Mouse (Mus musculus) CH12.LX (cell line): ENCODE measurements around the gene Krt75.

Experiments used
- CHD2 ChIP-seq: IDR thresholded peaks from 2 replicates; pipeline ENCODE4 v1.6.1; 2011; ENCODE audit warnings: low read length, improper control_type of control experiment
- CTCF ChIP-seq, 2 experiments: IDR thresholded peaks in 1 of 2; conservative IDR thresholded peaks in 1 of 2; 2 replicates each; pipeline ENCODE4 v1.5.1; 2011 to 2012; ENCODE audit warnings: low read depth in 2 of 2, low read length in 2 of 2, improper control_type of control experiment in 1 of 2, inconsistent platforms in 1 of 2, mild to moderate bottlenecking in 1 of 2, moderate library complexity in 1 of 2
- E2F4 ChIP-seq: IDR thresholded peaks from 2 replicates; pipeline ENCODE4 v1.6.1; 2011; ENCODE audit warnings: low read depth, low read length, improper control_type of control experiment; ENCODE audit not compliant: insufficient replicate concordance
- ELF1 ChIP-seq: IDR thresholded peaks from 2 replicates; pipeline ENCODE4 v1.6.1; 2014; ENCODE audit warnings: low read depth, mild to moderate bottlenecking, inconsistent platforms, low read length, improper control_type of control experiment
- EP300 ChIP-seq: IDR thresholded peaks from 2 replicates; pipeline ENCODE4 v1.6.1; 2011; ENCODE audit warnings: low read length, improper control_type of control experiment
- GABPA ChIP-seq: IDR thresholded peaks from 2 replicates; pipeline ENCODE4 v1.6.1; 2012; ENCODE audit warnings: low read depth, low read length, improper control_type of control experiment, inconsistent platforms; ENCODE audit not compliant: insufficient replicate concordance
- MAFK ChIP-seq: IDR thresholded peaks from 2 replicates; pipeline ENCODE4 v1.6.1; 2011; ENCODE audit warnings: low read length, improper control_type of control experiment; ENCODE audit not compliant: insufficient replicate concordance
- MAX ChIP-seq: IDR thresholded peaks from 2 replicates; pipeline ENCODE4 v1.6.1; 2011; ENCODE audit warnings: low read length, improper control_type of control experiment
- MEF2A ChIP-seq: IDR thresholded peaks from 2 replicates; pipeline ENCODE4 v1.6.1; 2014; ENCODE audit warnings: low read depth, mild to moderate bottlenecking, inconsistent platforms, low read length, improper control_type of control experiment, borderline replicate concordance
- NELFE ChIP-seq: IDR thresholded peaks from 2 replicates; pipeline ENCODE4 v1.6.1; 2011; ENCODE audit warnings: low read depth, low read length, improper control_type of control experiment
- NRF1 ChIP-seq: IDR thresholded peaks from 2 replicates; pipeline ENCODE4 v1.6.1; 2014; ENCODE audit warnings: low read depth, mild to moderate bottlenecking, inconsistent platforms, low read length, improper control_type of control experiment, moderate library complexity
- POLR2A ChIP-seq: IDR thresholded peaks from 2 replicates; pipeline ENCODE4 v1.6.1; 2011; ENCODE audit warnings: low read depth, mild to moderate bottlenecking, improper control_type of control experiment, low read length
- SIN3A ChIP-seq: IDR thresholded peaks from 2 replicates; pipeline ENCODE4 v1.6.1; 2012; ENCODE audit warnings: low read length, improper control_type of control experiment, inconsistent platforms

GRCm38 (mm10) chr15:101562850-101563249 is 10.9 kb downstream of the Krt75 start, which contains the start of gene Krt90:
- TF ChIP-seq ELF1 (no peak), POLR2A (no peak), SIN3A (no peak), MAFK (no peak), NELFE (no peak), MAX (no peak), GABPA (no peak), NRF1 (no peak), MEF2A (no peak), CHD2 (no peak), CTCF (conservative IDR thresholded peaks at IDR 0.05 in 1 of 2, IDR thresholded peaks at IDR 0.05 in 1 of 2; ENCODE audit: low read depth in 2 of 2, low read length in 2 of 2) (no peak), E2F4 (no peak), EP300 (no peak)
